Mouse (Mus musculus) bone marrow, adult 2 months (tissue): ENCODE measurements around the gene Zfp462.

Source experiments
- CTCF ChIP-seq: fragments of 200-500 bp; IDR thresholded peaks from 2 replicates; pipeline ENCODE4 v1.5.1; 2011; ENCODE audit warnings: low read length, control low read depth; ENCODE audit not compliant: control insufficient read depth, insufficient read depth
- POLR2A ChIP-seq: fragments of 200-500 bp; IDR thresholded peaks from 2 replicates; pipeline ENCODE4 v1.6.1; 2011; ENCODE audit warnings: low read depth, mild to moderate bottlenecking, control low read depth, low read length, borderline replicate concordance; ENCODE audit not compliant: control insufficient read depth

- TF ChIP-seq POLR2A (no peak), CTCF (no peak)
These were observed 21.4 kb downstream of the Zfp462 start for GRCm38 (mm10) chr4:54966161-54966806.
